Mouse (Mus musculus) ES-CJ7 (cell line): ENCODE measurements around the gene Magi2.

ENCODE experiments used
- DNase-seq: peaks from one replicate; pipeline ENCODE4 v3.0.0; 2011; ENCODE audit warnings: low read depth, low spot score

Gene Magi2

GRCm38 (mm10) chr5:19932102-19932501 is 705.3 kb downstream of the Magi2 start:
- DNase-seq: no peak

DNA sequence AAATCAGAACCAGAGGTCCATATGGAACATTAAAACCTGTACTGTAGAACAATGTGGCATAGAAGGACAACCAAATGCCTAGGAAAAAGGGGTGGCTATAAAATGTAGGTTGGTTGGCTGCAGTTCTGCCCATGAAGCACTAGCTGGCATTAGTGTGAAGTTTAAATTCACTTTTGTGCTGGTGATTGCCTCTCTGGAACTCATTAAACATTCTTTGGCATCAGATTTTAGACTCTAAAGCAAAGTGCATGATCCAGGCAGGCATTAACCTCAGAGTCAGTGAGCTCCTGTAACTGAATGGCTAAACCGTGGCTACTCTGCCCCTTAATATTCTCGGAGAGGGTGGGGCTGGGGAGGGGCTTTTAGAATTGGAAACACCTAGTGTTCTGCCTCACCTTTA is 706.4 kb downstream of the Magi2 start:
- DNase-seq: no peak

DNA sequence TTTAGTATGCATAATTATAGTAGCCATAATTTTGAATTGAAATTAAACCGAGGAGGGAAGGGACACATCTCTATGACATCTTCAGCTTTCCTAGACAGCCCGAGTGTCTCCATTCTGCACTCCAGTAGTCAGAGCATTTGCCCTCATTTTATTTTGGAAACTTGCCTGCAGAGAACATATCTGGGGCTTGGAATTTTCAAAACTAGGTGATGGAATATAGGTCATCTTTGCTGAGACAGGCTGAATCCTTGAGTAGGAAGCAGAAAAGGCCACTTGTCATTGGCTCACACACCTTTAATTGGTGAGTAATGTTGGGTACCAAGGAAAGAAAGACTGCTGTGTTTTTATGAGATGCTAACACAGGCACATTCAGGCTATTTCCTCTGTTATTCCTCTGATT is 724.3 kb downstream of the Magi2 start:
- no peak for DNase-seq

- DNase-seq: no peak
Observed at GRCm38 (mm10) chr5:19964113-19964512, 737.3 kb downstream of the Magi2 start.

GRCm38 (mm10) chr5:19972736-19973135 is 745.9 kb downstream of the Magi2 start:
- no peak for DNase-seq

DNA sequence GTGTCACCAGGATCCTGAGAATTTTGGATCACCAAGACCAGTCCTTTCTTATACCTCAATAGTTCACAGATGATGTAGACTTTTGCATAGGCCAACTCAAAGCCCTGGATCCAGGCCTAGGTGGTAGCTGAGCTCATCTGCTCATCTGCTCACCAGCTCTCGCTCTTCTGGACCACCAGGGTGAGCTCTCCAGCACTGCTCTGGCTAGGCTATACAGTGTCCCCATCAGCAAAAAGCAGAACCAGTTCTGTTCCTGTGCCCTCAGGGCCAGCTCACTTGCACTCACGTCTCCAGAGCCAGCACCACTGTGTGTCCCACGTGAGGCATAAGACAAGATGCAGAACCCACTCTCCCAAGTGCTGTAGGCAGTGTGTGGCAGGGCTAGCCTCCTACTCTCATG is 747.0 kb downstream of the Magi2 start:
- DNase-seq: no peak

GRCm38 (mm10) chr5:19981518-19981917 is 754.7 kb downstream of the Magi2 start:
- DNase-seq: no peak

DNA sequence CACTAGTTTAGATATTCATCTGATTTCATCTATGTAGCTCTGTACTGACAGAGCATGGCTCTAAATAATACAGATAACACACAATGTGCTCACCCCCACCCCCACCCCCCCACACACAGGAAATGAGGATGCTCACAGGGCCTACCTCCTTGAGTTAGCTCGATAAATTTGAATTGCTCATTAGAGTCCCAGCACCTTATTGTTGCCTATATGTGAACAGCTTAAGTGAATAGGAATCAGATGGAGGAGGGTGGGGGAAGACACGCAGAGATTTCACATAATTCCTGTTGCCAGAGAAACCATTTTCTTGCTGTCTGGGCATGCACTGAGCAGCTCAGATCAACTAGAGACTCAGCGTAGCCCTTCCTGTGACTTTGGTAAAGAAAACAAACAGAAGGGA is 755.2 kb downstream of the Magi2 start:
- DNase-seq: no peak

DNA sequence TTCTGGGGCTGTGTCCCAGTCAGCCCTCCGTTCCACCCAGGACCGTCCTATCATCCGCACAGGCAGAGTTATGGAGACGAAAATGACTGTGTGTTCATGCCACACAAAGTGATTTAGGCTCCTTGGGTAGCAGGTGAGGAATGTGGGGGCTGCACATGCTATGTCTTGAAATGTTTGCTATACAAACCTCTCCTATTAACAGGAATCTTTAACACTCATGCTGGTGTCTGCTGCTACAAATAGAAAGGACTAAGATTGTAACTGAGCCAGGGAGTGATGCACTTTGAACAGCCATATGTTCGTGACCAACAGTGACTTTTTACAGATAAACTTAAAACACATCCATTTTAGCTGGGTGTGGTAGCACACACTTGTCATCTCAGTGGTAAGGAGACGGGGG is 772.6 kb downstream of the Magi2 start:
- no peak for DNase-seq

DNA sequence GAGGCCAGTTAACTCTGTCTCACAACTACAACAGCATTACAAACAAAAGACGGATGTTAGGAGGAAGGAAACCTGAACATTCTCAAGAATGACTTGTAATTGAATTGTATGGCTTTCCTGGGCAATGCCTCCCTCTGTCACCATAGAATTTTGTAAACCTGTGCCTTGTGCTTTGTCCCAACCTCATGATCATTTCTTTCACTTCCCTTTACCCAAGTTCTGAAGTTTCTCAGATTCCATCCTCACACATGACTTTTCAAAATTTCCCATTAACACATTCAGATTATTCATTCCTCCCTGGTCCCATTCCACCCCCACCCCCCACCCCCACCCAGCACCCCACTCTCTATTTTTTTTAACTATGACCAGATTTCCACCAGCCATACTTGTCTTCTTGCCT is 773.1 kb downstream of the Magi2 start:
- no peak for DNase-seq

GRCm38 (mm10) chr5:20006616-20007015 is 779.8 kb downstream of the Magi2 start:
- DNase-seq: no peak

DNA sequence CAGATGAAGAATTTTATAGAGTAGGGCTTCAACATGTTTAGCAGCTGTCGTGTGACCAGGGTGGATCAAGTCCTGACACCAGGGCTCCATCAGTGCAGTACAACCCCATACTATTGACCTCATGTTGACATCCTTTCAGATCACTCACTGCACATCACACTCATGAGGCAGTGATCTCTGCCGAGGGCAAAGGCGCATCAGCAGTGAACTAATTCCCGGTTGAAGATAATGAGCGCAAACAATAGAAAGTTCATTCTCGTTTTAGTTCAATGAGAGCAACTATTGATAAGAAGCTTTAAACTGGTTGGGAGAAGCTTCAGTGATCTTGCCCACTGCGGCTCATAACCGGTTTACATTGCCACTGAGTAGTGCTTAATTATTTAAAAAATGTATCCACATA is 780.4 kb downstream of the Magi2 start:
- DNase-seq: no peak

GRCm38 (mm10) chr5:20010210-20010609 is 783.4 kb downstream of the Magi2 start:
- no peak for DNase-seq

- peak; percentile 4 for DNase-seq
Observed at GRCm38 (mm10) chr5:20018063-20018462, 791.2 kb downstream of the Magi2 start.

DNA sequence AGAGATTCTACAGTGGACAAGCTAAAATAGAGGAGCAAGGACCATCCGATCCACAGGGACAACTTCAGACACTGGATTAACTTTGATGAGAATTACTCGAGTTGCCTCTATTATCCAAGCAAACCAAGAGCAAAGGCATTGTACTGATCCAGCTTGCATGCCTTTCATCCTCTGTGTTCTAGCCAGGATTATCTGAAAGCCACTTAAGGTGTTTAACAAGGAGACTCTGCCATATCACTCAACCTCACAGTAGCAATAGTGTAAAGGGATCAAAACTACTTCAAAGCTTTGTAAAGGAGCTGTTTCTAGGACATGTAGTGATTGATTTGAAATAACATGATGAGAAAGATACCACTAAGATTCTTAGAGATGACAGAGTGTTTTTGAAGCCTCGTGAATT is 819.8 kb downstream of the Magi2 start:
- DNase-seq: no peak

- DNase-seq: no peak
Observed at GRCm38 (mm10) chr5:20048386-20048785, 821.5 kb downstream of the Magi2 start.

- no peak for DNase-seq
Observed at GRCm38 (mm10) chr5:20050284-20050683, 823.4 kb downstream of the Magi2 start.

DNA sequence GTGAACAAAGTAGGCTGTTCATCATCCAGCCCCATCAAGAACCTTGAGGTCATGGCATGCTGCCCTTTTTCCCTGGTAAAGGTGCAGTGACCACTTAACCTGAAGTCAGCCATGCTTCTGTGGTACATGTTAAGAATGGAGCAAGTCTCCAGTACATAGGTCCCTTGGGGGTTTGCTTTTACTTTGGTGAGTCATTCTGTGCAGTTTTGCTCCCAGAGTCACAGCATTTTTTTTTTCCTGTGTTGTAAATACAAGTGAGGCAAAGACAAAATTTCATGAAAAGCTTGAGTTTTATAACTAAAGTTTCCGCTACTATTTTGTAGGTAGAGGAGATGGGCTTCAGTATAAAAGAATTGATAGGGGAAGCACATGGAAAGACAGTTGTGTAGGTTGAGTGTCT is 828.2 kb downstream of the Magi2 start:
- DNase-seq: no peak

GRCm38 (mm10) chr5:20056074-20056842 is 829.4 kb downstream of the Magi2 start:
- DNase-seq: no peak

DNA sequence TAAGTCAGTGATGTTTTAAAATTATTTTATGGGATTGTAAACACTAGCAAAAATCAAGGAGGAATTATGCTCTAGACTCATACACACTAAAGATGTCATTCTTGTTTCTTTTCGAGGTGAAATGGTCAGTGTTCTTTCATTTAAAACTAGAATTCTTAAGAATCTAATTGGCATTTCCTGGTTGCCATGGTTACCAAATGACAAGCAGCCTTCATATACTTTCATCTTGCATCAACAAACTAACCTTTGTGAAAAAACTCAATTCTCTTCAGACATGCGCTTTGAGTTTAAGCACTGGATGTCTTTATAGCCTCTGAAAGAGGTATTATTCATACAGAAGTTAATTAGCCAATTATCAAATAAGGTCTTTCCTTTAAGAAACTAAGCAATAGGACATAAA is 830.0 kb downstream of the Magi2 start:
- DNase-seq: no peak

DNA sequence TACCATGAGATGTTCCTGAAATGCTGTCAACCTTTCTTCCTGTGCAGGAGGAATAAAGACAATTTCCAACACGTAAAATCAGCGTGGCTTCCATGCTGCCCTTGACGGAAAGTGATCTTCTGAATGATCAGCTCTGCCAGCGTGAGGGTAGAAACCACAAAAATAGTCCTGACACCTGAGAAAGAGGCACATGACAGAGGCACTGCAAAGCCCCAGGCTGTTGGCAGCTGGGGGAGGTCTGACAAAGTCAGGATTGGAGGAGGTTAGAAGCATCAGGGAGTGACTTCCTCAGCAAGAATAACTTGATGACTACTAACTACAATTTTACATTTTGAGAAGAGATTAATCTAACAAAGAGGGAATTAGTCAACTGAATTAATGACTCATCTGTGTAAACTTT is 835.2 kb downstream of the Magi2 start:
- DNase-seq: no peak

DNA sequence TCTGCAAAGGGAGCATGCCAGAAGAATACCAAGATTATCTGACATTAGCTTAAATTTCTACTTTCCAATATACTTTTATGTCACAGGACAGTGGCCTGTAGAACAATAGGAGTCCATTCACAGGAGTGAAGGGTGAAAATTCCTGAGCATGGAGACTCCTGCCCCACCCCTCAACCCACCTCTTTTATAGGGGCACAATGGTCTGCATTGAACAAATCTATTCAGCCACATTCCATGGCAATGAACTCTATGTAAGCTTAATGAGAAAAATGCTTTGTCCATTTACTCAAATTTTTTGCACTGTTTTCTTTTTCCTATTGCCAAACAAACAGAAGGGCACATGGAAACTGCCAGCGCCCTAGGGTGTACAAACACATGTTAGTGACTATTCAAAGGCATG is 838.2 kb downstream of the Magi2 start:
- no peak for DNase-seq

GRCm38 (mm10) chr5:20068496-20068895 is 841.7 kb downstream of the Magi2 start:
- no peak for DNase-seq

DNA sequence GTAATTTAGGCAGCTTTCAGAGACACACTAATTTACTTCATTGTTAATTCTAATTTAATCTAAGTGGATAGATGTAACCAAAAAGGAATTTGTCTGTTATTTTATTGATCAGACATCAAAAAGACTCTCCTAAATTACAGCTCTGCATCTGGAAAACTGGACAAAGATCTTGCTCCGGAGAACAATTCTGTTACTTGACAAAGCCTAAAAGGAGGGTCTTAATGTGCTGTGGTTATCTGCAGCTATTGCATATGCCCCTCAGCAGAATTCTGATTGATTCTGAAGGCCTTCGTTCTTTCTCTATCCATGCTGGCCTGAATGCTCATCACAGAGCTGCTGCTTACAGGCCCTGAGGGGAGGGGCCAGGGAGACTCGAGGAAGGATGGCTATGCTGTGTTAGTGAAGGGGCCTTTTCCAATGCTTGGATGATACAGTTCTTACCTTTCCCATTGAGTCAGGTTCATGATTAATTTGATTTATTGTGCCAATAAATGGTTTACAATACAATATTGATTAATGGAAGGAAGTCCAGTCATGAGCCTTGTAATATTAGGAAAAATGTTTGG is 842.2 kb downstream of the Magi2 start:
- no peak for DNase-seq
